Mouse (Mus musculus): ENCODE measurements around the gene Tapbp. TPM values are rescaled to one million over a fixed set of nuclear protein-coding genes. Genes with fewer than 3 reads are reported as not detected.
A peak's percentile ranks its signal among the peaks of the same experiment; 100 is the strongest.

Tapbp gene
- polyA plus RNA-seq, 1 experiment, result 97.3 TPM

GRCm38 (mm10) chr17:33917656-33918292, 2.1 kb downstream of the Tapbp start:
- H3K9me3 ChIP-seq (replicated peaks; ENCODE audit: control insufficient read depth, insufficient read depth, low read length, poor library complexity, severe bottlenecking), result no peaks in the 10 kb centered on the region
- H3K36me3 ChIP-seq (ENCODE audit: control insufficient read depth, insufficient read depth, low read length, poor library complexity, severe bottlenecking), result peaks cover 13% of the 10 kb centered on the region
- H3K4me3 ChIP-seq (ENCODE audit: low read depth, low read length), result peak overlapping the region; percentile 38
- H3K27ac ChIP-seq (ENCODE audit: insufficient read depth, low read length), result no peak overlapping the region
- no peaks in the 10 kb centered on the region for H3K27me3 ChIP-seq (ENCODE audit: control insufficient read depth, insufficient read depth, low read length, poor library complexity, severe bottlenecking)
- H3K4me1 ChIP-seq (ENCODE audit: control insufficient read depth, insufficient read depth, low read length), result peaks cover 1% of the 10 kb centered on the region
- TF ChIP-seq CTCF (IDR thresholded peaks at IDR 0.05; ENCODE audit: low read depth, low read length), result no peak
- no peak for TF ChIP-seq POLR2A (IDR thresholded peaks at IDR 0.05; ENCODE audit: insufficient read depth, low read length)
- no peak overlapping the region; the same call in 1 of the 2 replicates for H3K9ac ChIP-seq (ENCODE audit: low read depth, poor library complexity, severe bottlenecking)

GRCm38 (mm10) chr17:33918293-33919203, 2.8 kb downstream of the Tapbp start:
- H3K9ac ChIP-seq (ENCODE audit: low read depth, poor library complexity, severe bottlenecking), result peak overlapping the region; percentile 12
- H3K4me1 ChIP-seq (ENCODE audit: control insufficient read depth, insufficient read depth, low read length), result peaks cover 1% of the 10 kb centered on the region
- peaks cover 7% of the 10 kb centered on the region for H3K36me3 ChIP-seq (ENCODE audit: control insufficient read depth, insufficient read depth, low read length, poor library complexity, severe bottlenecking)
- peak overlapping the region; percentile 76 for H3K4me3 ChIP-seq (ENCODE audit: low read depth, low read length)
- peak overlapping the region; percentile 45 for H3K27ac ChIP-seq (ENCODE audit: insufficient read depth, low read length)
- TF ChIP-seq POLR2A (IDR thresholded peaks at IDR 0.05; ENCODE audit: insufficient read depth, low read length), result no peak
- no peak for TF ChIP-seq EP300 (IDR thresholded peaks at IDR 0.05; ENCODE audit: insufficient read depth, low read depth, low read length)
- TF ChIP-seq CTCF (IDR thresholded peaks at IDR 0.05; ENCODE audit: low read depth, low read length), result no peak
- no peaks in the 10 kb centered on the region for H3K27me3 ChIP-seq (ENCODE audit: control insufficient read depth, insufficient read depth, low read length, poor library complexity, severe bottlenecking)
- no peaks in the 10 kb centered on the region for H3K9me3 ChIP-seq (replicated peaks; ENCODE audit: control insufficient read depth, insufficient read depth, low read length, poor library complexity, severe bottlenecking)

GRCm38 (mm10) chr17:33919351-33920281, 3.9 kb downstream of the Tapbp start:
- Histone ChIP-seq H3K27ac (ENCODE audit: insufficient read depth, low read length) (peak overlapping the region; percentile 45; the same call in 1 of the 2 replicates), H3K4me1 (ENCODE audit: control insufficient read depth, insufficient read depth, low read length) (peaks cover 1% of the 10 kb centered on the region)
- TF ChIP-seq EP300 (IDR thresholded peaks at IDR 0.05; ENCODE audit: insufficient read depth, low read depth, low read length), result peak; percentile 32; the same call in 1 of the 2 replicates
- peak; percentile 51 for TF ChIP-seq CTCF (IDR thresholded peaks at IDR 0.05; ENCODE audit: low read depth, low read length)
- no peak for TF ChIP-seq POLR2A (IDR thresholded peaks at IDR 0.05; ENCODE audit: insufficient read depth, low read length)

GRCm38 (mm10) chr17:33920282-33921097, 4.8 kb downstream of the Tapbp start:
- H3K9ac ChIP-seq (ENCODE audit: low read depth, poor library complexity, severe bottlenecking), result peak overlapping the region; percentile 57
- TF ChIP-seq EP300 (IDR thresholded peaks at IDR 0.05; ENCODE audit: insufficient read depth, low read depth, low read length) (0 out of 2 replicates have a peak, but pooled peaks have one; percentile 36), CTCF (IDR thresholded peaks at IDR 0.05; ENCODE audit: low read depth, low read length) (peak; percentile 90), POLR2A (IDR thresholded peaks at IDR 0.05; ENCODE audit: insufficient read depth, low read length) (no peak)
- no peaks in the 10 kb centered on the region for H3K9me3 ChIP-seq (replicated peaks; ENCODE audit: control insufficient read depth, insufficient read depth, low read length, poor library complexity, severe bottlenecking)
- H3K4me1 ChIP-seq (ENCODE audit: control insufficient read depth, insufficient read depth, low read length), result peaks cover 1% of the 10 kb centered on the region
- peak overlapping the region; percentile 76 for H3K4me3 ChIP-seq (ENCODE audit: low read depth, low read length)
- H3K36me3 ChIP-seq (ENCODE audit: control insufficient read depth, insufficient read depth, low read length, poor library complexity, severe bottlenecking), result no peaks in the 10 kb centered on the region
- no peak overlapping the region for H3K27ac ChIP-seq (ENCODE audit: insufficient read depth, low read length)
- H3K27me3 ChIP-seq (ENCODE audit: control insufficient read depth, insufficient read depth, low read length, poor library complexity, severe bottlenecking), result no peaks in the 10 kb centered on the region

More at GRCm38 (mm10) chr17:33919351-33920281, 3.9 kb downstream of the Tapbp start:
- peak overlapping the region; percentile 57 for H3K9ac ChIP-seq (ENCODE audit: low read depth, poor library complexity, severe bottlenecking)
- H3K4me3 ChIP-seq (ENCODE audit: low read depth, low read length), result peak overlapping the region; percentile 76
- H3K27me3 ChIP-seq (ENCODE audit: control insufficient read depth, insufficient read depth, low read length, poor library complexity, severe bottlenecking), result no peaks in the 10 kb centered on the region
- H3K36me3 ChIP-seq (ENCODE audit: control insufficient read depth, insufficient read depth, low read length, poor library complexity, severe bottlenecking), result no peaks in the 10 kb centered on the region; the same call in 1 of the 2 replicates
- no peaks in the 10 kb centered on the region for H3K9me3 ChIP-seq (replicated peaks; ENCODE audit: control insufficient read depth, insufficient read depth, low read length, poor library complexity, severe bottlenecking)

GRCm38 (mm10) chr17:33921361-33921760, 5.7 kb downstream of the Tapbp start:
- Histone ChIP-seq H3K9me3 (replicated peaks; ENCODE audit: control insufficient read depth, insufficient read depth, low read length, poor library complexity, severe bottlenecking) (no peaks in the 10 kb centered on the region), H3K36me3 (ENCODE audit: control insufficient read depth, insufficient read depth, low read length, poor library complexity, severe bottlenecking) (no peaks in the 10 kb centered on the region), H3K27ac (ENCODE audit: insufficient read depth, low read length) (no peak overlapping the region), H3K9ac (ENCODE audit: low read depth, poor library complexity, severe bottlenecking) (no peak overlapping the region), H3K4me3 (ENCODE audit: low read depth, low read length) (no peak overlapping the region), H3K4me1 (ENCODE audit: control insufficient read depth, insufficient read depth, low read length) (peaks cover 1% of the 10 kb centered on the region), H3K27me3 (ENCODE audit: control insufficient read depth, insufficient read depth, low read length, poor library complexity, severe bottlenecking) (no peaks in the 10 kb centered on the region)
- TF ChIP-seq EP300 (IDR thresholded peaks at IDR 0.05; ENCODE audit: insufficient read depth, low read depth, low read length) (no peak), CTCF (IDR thresholded peaks at IDR 0.05; ENCODE audit: low read depth, low read length) (no peak), POLR2A (IDR thresholded peaks at IDR 0.05; ENCODE audit: insufficient read depth, low read length) (no peak)

All from ES-Bruce4 (cell line).